Mouse (Mus musculus): ENCODE measurements around the gene Dlg2. TPM values are rescaled to one million over a fixed set of nuclear protein-coding genes. Genes with fewer than 3 reads are reported as not detected.
A peak's percentile ranks its signal among the peaks of the same experiment; 100 is the strongest.

Gene Dlg2
- total and polyA plus RNA-seq, 2 experiments from 2014 or later: 26.3 to 169 TPM

DNA sequence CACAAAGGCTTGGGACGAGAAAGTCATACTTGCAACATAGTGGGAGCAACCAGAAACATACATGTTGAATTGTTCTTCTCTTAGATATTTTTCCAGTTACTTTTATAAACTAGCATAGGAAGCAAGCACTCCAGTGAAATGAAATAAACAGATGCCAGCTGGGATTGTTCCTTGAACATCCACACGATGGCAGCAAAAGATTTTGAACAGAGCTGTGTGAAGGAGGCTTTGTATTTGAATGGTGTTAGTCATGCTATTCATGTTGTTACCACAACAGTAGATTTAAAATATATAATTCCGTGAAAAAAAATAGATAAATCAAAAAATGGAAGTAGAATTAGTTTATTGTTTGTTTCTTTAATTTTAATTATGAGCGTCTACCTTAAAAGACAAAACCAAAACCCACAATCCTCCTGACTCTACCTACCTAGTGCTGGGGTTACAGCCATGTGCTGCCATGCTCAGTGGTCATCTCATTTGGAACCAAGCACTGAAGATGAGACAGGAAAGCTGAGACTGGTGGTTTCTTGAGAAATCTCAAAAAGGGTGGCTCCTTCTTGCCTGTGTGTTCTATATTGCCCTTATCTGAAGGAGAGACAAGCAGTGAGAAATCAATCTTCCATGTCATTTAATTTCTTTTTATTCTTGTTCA is 1626.5 kb downstream of the Dlg2 start:
- Histone ChIP-seq H3K27ac (ENCODE audit: low read depth, low read length) (no peak overlapping the region), H3K36me3 (ENCODE audit: insufficient read depth) (no peaks in the 10 kb centered on the region), H3K4me2 (ENCODE audit: low read depth) (no peak overlapping the region), H3K27me3 (ENCODE audit: insufficient read depth, low read length) (no peaks in the 10 kb centered on the region), H3K4me1 (ENCODE audit: insufficient read depth) (no peaks in the 10 kb centered on the region), H3K9me3 (ENCODE audit: low read length) (no peaks in the 10 kb centered on the region), H3K4me3 (ENCODE audit: low read depth, low read length) (no peak overlapping the region), H3K9ac (no peak overlapping the region)
- ATAC-seq (peak; percentile 85), DNase-seq (peak; percentile 90)
- TF ChIP-seq CTCF (IDR thresholded peaks at IDR 0.05; ENCODE audit: low read depth): peak; percentile 86
- WGBS: 17% methylated on average over 4 of the region's 4 CpGs

- H3K4me1 ChIP-seq (ENCODE audit: insufficient read depth): no peaks in the 10 kb centered on the region
- H3K4me2 ChIP-seq (ENCODE audit: low read depth): no peak overlapping the region
- TF ChIP-seq CTCF (IDR thresholded peaks at IDR 0.05; ENCODE audit: low read depth): peak; percentile 73
- DNase-seq (peak; percentile 43), ATAC-seq (peak; percentile 54)
- no peaks in the 10 kb centered on the region for H3K9me3 ChIP-seq (ENCODE audit: low read length)
- no peaks in the 10 kb centered on the region for H3K27me3 ChIP-seq (ENCODE audit: insufficient read depth, low read length)
- H3K27ac ChIP-seq (ENCODE audit: low read depth, low read length): no peak overlapping the region
- H3K36me3 ChIP-seq (ENCODE audit: insufficient read depth): no peaks in the 10 kb centered on the region
- WGBS: 29% methylated on average over 2 of the region's 2 CpGs
- no peak overlapping the region for H3K4me3 ChIP-seq (ENCODE audit: low read depth, low read length)
- no peak overlapping the region for H3K9ac ChIP-seq
These were observed 1629.0 kb downstream of the Dlg2 start for GRCm38 (mm10) chr7:92105477-92105876.

GRCm38 (mm10) chr7:92105956-92106355 is 1629.5 kb downstream of the Dlg2 start:
- Histone ChIP-seq H3K9me3 (ENCODE audit: low read length) (no peaks in the 10 kb centered on the region), H3K4me1 (ENCODE audit: insufficient read depth) (no peaks in the 10 kb centered on the region), H3K27ac (ENCODE audit: low read depth, low read length) (no peak overlapping the region), H3K36me3 (ENCODE audit: insufficient read depth) (no peaks in the 10 kb centered on the region), H3K4me3 (ENCODE audit: low read depth, low read length) (no peak overlapping the region), H3K27me3 (ENCODE audit: insufficient read depth, low read length) (no peaks in the 10 kb centered on the region), H3K4me2 (ENCODE audit: low read depth) (no peak overlapping the region), H3K9ac (no peak overlapping the region)
- no peak for TF ChIP-seq CTCF (IDR thresholded peaks at IDR 0.05; ENCODE audit: low read depth)
- 82% methylated on average over 2 of the region's 2 CpGs for WGBS
- DNase-seq (no peak), ATAC-seq (0 out of 2 replicates have a peak, but pooled peaks have one; percentile 1)

DNA sequence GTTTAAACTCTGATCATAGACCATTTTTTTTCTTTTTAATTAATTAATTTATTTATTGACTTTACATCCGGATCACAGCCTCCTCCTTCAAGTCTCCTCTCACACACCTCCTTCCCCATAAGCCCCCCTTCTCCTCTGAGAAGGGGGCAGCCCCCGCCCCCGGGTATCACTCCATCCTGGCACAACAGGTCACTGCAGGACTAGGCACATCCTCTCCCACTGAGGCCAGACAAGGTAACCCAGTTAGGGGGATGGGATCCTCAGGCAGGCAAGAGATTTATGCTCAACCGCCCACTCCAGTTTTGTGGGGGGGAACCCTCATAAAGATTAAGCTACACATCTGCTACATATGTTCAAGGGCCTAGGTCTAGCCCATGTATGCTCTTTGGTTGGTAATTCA is 1636.6 kb downstream of the Dlg2 start:
- no peaks in the 10 kb centered on the region for H3K9me3 ChIP-seq (ENCODE audit: low read length)

GRCm38 (mm10) chr7:92115237-92115871 is 1638.9 kb downstream of the Dlg2 start:
- no peaks in the 10 kb centered on the region for H3K27me3 ChIP-seq (ENCODE audit: insufficient read depth, low read length)
- TF ChIP-seq CTCF (IDR thresholded peaks at IDR 0.05; ENCODE audit: low read depth): no peak
- H3K9me3 ChIP-seq (ENCODE audit: low read length): no peaks in the 10 kb centered on the region
- DNase-seq (no peak), ATAC-seq (no peak)
- no peak overlapping the region for H3K9ac ChIP-seq
- H3K4me3 ChIP-seq (ENCODE audit: low read depth, low read length): no peak overlapping the region
- no peaks in the 10 kb centered on the region for H3K36me3 ChIP-seq (ENCODE audit: insufficient read depth)
- no peaks in the 10 kb centered on the region for H3K4me1 ChIP-seq (ENCODE audit: insufficient read depth)
- H3K27ac ChIP-seq (ENCODE audit: low read depth, low read length): no peak overlapping the region
- H3K4me2 ChIP-seq (ENCODE audit: low read depth): no peak overlapping the region
- 86% methylated on average over 5 of the region's 5 CpGs for WGBS

More for the DNA sequence above, 1636.6 kb downstream of the Dlg2 start:
- H3K27ac ChIP-seq (ENCODE audit: low read depth, low read length): no peak overlapping the region
- no peaks in the 10 kb centered on the region for H3K4me1 ChIP-seq (ENCODE audit: insufficient read depth)
- WGBS: 89% methylated on average over 4 of the region's 4 CpGs
- H3K9ac ChIP-seq: no peak overlapping the region
- H3K4me3 ChIP-seq (ENCODE audit: low read depth, low read length): no peak overlapping the region
- no peak overlapping the region for H3K4me2 ChIP-seq (ENCODE audit: low read depth)
- H3K36me3 ChIP-seq (ENCODE audit: insufficient read depth): no peaks in the 10 kb centered on the region
- TF ChIP-seq CTCF (IDR thresholded peaks at IDR 0.05; ENCODE audit: low read depth): no peak
- DNase-seq (no peak), ATAC-seq (no peak)
- H3K27me3 ChIP-seq (ENCODE audit: insufficient read depth, low read length): no peaks in the 10 kb centered on the region

DNA sequence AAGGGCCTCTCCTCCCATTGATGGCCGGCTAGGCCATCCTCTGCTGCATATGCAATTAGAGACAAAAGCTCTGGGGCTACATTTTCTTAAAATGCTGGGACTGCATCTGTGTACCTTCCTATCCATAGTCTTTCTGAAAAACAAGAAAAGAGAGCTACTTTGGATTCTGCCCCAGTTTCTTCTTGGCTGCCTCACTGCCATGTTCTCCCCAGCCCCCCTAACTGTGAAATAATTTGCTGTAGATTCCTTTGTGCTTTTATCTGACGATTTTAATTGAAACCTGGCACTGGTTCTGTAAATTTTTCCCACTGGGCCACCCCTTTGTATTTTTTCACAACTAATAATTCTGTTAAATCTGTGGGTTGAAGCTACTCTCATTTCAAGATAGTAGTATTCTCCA is 1646.8 kb downstream of the Dlg2 start:
- Histone ChIP-seq H3K4me3 (ENCODE audit: low read depth, low read length) (no peak overlapping the region), H3K27ac (ENCODE audit: low read depth, low read length) (no peak overlapping the region), H3K27me3 (ENCODE audit: insufficient read depth, low read length) (no peaks in the 10 kb centered on the region), H3K9me3 (ENCODE audit: low read length) (no peaks in the 10 kb centered on the region), H3K9ac (no peak overlapping the region), H3K4me2 (ENCODE audit: low read depth) (no peak overlapping the region), H3K4me1 (ENCODE audit: insufficient read depth) (no peaks in the 10 kb centered on the region), H3K36me3 (ENCODE audit: insufficient read depth) (no peaks in the 10 kb centered on the region)
- ATAC-seq (no peak), DNase-seq (no peak)
- TF ChIP-seq CTCF (IDR thresholded peaks at IDR 0.05; ENCODE audit: low read depth): no peak
- 18% methylated on average over 2 of the region's 2 CpGs for WGBS

DNA sequence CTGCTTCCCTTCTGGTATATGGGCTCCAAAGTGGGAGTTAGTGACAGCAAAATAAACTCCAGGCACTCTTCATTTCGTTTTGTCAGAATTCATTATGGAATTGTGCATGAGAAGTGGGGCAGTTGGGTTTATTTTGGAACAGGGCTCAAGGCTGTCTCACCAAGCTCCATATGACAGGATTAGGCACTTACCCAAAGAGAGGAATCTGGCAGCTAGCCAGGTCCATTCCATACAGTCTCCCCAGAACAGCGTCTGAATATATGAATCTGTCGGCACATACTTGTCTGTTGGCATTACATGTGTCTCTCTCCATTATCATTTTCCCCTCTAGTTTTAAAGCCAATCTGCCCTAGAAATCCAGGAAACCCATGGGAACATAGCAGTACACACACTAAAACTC is 1649.4 kb downstream of the Dlg2 start:
- Histone ChIP-seq H3K4me1 (ENCODE audit: insufficient read depth) (no peaks in the 10 kb centered on the region), H3K27me3 (ENCODE audit: insufficient read depth, low read length) (no peaks in the 10 kb centered on the region), H3K9me3 (ENCODE audit: low read length) (no peaks in the 10 kb centered on the region), H3K4me2 (ENCODE audit: low read depth) (no peak overlapping the region), H3K36me3 (ENCODE audit: insufficient read depth) (no peaks in the 10 kb centered on the region), H3K4me3 (ENCODE audit: low read depth, low read length) (no peak overlapping the region), H3K27ac (ENCODE audit: low read depth, low read length) (peak overlapping the region; percentile 21; the same call in 1 of the 2 replicates), H3K9ac (no peak overlapping the region)
- 23% methylated on average over 3 of the region's 3 CpGs for WGBS
- peak; percentile 87 for DNase-seq
- ATAC-seq: peak; percentile 96
- no peak for TF ChIP-seq CTCF (IDR thresholded peaks at IDR 0.05; ENCODE audit: low read depth)
